Mouse (Mus musculus): ENCODE measurements at regions not wholly inside any gene's neighbourhood (a gene's known extent, or its start where the extent isn't known, plus 50 kb on each side); places are given as distances from the start of the nearest gene placed in this dataset.
A peak's percentile ranks its signal among the peaks of the same experiment; 100 is the strongest.

GRCm38 (mm10) chr13:4662336-4663101 lies 53.5 kb upstream of the Akr1e1 start:
- peak; percentile 80 for DNase-seq (ENCODE audit: low spot score)

Data from retina, embryonic 14.5 days (tissue).